Mouse (Mus musculus) layer of hippocampus, adult 8-10 months (tissue): ENCODE measurements around the gene Cacna1h. TPM values are rescaled to one million over a fixed set of nuclear protein-coding genes. Genes with fewer than 3 reads are reported as not detected.

Experiments used
- DNase-seq, 2 experiments: peaks; one replicate each; pipeline ENCODE4 v3.0.0; 2022; ENCODE audit warnings: low spot score in 2 of 2
- total RNA-seq, 4 experiments: library from RNA; stranded (reverse); gene quantifications; 2 replicates each; pipeline ENCODE4 v1.2.4; 2022

Cacna1h gene
- total RNA-seq, 4 experiments from 2014 or later, result 92.8 to 120 (median 105) TPM

- DNase-seq, result no peak
Measured at GRCm38 (mm10) chr17:25447865-25448264, 14.3 kb upstream of the Cacna1h start.

GRCm38 (mm10) chr17:25445841-25446240 is 12.3 kb upstream of the Cacna1h start:
- DNase-seq, result no peak

GRCm38 (mm10) chr17:25445074-25445473 is 11.5 kb upstream of the Cacna1h start:
- DNase-seq, result no peak

GRCm38 (mm10) chr17:25442889-25443288 is 9.3 kb upstream of the Cacna1h start:
- no peak for DNase-seq

GRCm38 (mm10) chr17:25441417-25441816 is 7.8 kb upstream of the Cacna1h start:
- DNase-seq, result no peak

- no peak for DNase-seq
Measured at GRCm38 (mm10) chr17:25433223-25433616, 363 bp downstream of the Cacna1h start.

GRCm38 (mm10) chr17:25432433-25433181 is 976 bp downstream of the Cacna1h start:
- no peak for DNase-seq

GRCm38 (mm10) chr17:25430534-25430933 is 3.0 kb downstream of the Cacna1h start:
- no peak for DNase-seq

GRCm38 (mm10) chr17:25429886-25430285 is 3.7 kb downstream of the Cacna1h start:
- no peak for DNase-seq

GRCm38 (mm10) chr17:25429240-25429639 is 4.3 kb downstream of the Cacna1h start:
- DNase-seq, result no peak

GRCm38 (mm10) chr17:25427441-25427840 is 6.1 kb downstream of the Cacna1h start:
- DNase-seq, result no peak

GRCm38 (mm10) chr17:25425996-25426395 is 7.6 kb downstream of the Cacna1h start:
- DNase-seq, result no peak

GRCm38 (mm10) chr17:25424526-25425080 is 9.0 kb downstream of the Cacna1h start:
- no peak for DNase-seq

GRCm38 (mm10) chr17:25420998-25421397 is 12.6 kb downstream of the Cacna1h start:
- DNase-seq, result peak in 1 of 2 experiments; percentile 57

- DNase-seq, result peak; percentile 65 to 68
Measured at GRCm38 (mm10) chr17:25418926-25419325, 14.7 kb downstream of the Cacna1h start.

GRCm38 (mm10) chr17:25417990-25418389 is 15.6 kb downstream of the Cacna1h start:
- DNase-seq, result no peak

GRCm38 (mm10) chr17:25416219-25416618 is 17.4 kb downstream of the Cacna1h start:
- no peak for DNase-seq

- no peak for DNase-seq
Measured at GRCm38 (mm10) chr17:25415421-25415913, 18.1 kb downstream of the Cacna1h start.

- no peak for DNase-seq
Measured at GRCm38 (mm10) chr17:25414917-25415316, 18.7 kb downstream of the Cacna1h start.

GRCm38 (mm10) chr17:25414209-25414608 is 19.4 kb downstream of the Cacna1h start:
- no peak for DNase-seq

GRCm38 (mm10) chr17:25411251-25411650 is 22.3 kb downstream of the Cacna1h start:
- no peak for DNase-seq

GRCm38 (mm10) chr17:25410786-25411185 is 22.8 kb downstream of the Cacna1h start:
- no peak for DNase-seq

- DNase-seq, result no peak
Measured at GRCm38 (mm10) chr17:25410180-25410579, 23.4 kb downstream of the Cacna1h start.
